Mouse (Mus musculus): ENCODE results near the gene Aarsd1. TPM values are rescaled to one million over a fixed set of nuclear protein-coding genes. Genes with fewer than 3 reads are reported as not detected.

Gene Aarsd1
- 49.2 and 49.6 TPM in 2 replicates for polyA plus RNA-seq (2012; rRNA removed)

DNA sequence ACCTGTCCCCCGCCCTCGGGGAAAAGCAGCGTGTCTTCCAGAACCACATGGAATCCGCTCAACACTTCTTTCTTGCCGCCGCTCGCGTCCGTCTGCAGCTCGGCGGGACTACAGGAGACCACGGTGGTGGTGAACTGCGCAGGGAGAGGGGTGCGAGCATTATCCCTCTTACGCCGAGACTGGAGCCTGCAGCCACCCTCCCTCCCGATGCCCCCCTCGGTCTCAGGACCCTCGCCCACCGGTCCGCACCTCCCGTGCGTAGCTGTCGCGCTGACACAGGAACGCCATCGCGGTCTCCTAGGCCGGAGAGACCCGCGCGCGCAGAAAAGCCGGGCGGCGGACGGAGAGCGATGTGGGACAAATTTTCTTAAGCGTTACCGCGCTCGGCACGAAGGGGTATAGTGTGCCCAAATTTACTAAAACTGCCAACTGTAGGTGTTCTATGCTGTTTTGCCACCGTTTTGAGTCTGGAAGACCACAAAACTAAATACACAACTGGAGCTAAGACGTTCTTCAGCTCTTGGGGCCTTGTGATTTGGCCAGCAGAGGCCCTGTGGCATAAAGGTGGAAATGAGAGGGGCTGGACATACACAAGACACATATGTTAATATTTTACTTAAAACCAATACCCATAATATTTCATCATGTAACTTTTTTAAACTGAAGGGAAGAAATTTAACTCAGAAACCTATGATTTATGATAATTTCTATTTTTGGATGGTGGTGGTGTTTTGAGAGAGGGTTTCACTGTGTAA lies at the start of gene Aarsd1:
Gene Aarsd1, minus strand, starts transcription at position 515 of the 755 bp plus-strand sequence.

DNA sequence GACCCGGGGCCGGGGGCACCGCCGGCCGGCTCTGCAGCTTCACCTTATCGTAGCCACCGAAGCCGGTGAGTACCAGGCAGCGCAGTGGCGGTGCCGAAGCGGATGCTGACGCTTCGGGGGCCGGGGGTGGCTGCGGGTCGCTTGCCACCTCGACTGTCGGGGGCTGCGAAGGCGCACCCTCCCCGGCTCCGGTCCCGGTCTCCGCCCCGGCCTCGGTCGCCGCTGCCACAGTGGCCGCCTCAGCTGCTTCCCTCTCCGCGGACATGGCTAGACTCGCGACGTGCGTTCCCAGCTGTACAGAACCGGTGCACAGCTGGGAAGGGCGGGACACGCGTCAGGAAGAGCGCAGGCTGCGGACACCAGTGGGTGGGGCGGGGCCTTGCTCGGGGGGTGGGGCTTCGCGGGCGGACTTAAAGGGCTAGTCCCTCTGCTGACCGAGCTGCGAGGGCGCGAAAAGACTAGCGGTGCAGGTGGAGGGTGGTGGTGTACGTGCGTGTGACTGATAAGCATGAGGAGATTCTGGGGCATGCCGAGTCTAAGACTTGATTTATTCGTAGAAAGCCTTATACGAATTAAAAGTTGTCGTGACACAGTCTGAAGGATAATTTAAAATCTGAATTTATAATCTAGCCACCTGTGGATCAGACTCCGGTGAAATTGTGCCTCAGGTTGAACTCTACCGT lies 48.6 kb upstream of the Aarsd1 start, which contains the start of gene Vat1:
Gene Vat1, minus strand, starts transcription at position 362 of the 683 bp plus-strand sequence.

DNA sequence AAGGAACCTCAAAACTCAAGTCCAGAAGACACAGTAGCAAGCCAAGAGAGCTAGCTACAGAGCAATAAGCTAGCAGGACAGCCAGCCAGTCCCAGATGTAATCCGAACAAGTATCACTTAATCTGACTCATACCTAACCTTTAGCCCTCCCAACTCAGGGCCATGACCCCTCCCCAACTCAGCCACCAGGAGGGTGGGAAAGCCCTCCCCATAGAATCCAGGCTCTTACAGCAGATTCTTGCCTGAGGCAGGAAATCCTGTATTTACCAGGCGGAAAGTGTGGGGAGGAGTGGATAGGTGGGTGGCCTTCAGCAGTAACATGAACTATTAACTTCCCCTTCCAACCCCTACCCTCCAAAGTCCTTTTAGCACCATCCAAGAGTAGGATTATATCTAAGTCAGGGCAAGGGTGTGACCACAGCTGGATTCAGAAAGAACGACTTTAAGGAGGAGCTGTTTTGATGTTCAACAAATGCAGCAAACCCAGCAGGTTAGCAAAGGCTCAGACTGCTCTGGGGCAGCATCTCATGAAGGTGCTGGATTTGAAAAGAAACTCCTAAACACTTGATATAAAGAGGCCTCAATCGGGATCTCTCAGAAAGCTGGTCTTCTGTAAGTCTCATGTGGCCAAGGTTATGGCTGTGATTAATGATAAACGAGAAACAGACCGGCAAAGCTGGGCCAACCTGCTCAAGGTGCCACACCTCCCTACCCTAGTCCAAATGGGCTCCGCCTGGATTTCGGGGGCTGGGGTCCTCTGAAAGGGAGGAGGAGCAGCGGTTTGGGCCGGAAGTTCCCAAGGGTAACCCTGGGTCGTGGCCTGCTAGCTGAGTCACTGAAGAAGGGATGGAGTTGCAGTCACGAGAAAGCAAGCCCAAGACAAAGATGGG lies 47.0 kb upstream of the Aarsd1 start, which contains the start of gene Rnd2:
Gene Rnd2, plus strand, starts transcription at position 789 of the 890 bp plus-strand sequence.

DNA sequence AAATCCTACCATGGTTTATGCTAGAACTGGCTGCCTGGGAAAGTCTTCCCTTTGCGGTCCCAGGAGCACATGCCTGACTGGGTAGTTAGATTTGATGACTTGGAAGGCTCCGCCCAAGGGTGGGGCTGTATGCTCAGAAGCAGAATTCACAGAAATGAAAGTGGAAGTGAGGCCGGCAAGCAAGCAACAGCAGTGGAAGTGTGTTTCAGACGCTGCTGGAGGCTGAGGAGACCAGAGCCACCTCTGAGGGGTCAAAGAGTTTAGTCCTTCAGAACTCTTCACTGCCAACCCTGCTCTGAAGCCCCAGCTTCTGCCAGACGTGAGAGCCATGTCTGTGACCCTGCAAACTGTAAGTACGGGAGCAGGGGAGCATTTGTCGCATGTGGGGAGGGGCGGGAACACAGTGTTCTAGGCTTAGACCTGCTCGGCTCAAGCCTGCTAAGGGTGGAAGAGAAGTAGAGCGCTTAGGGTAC lies 30.9 kb upstream of the Aarsd1 start, which contains the start of gene Ifi35:
Gene Ifi35, plus strand, starts transcription at position 134 of the 473 bp plus-strand sequence.

DNA sequence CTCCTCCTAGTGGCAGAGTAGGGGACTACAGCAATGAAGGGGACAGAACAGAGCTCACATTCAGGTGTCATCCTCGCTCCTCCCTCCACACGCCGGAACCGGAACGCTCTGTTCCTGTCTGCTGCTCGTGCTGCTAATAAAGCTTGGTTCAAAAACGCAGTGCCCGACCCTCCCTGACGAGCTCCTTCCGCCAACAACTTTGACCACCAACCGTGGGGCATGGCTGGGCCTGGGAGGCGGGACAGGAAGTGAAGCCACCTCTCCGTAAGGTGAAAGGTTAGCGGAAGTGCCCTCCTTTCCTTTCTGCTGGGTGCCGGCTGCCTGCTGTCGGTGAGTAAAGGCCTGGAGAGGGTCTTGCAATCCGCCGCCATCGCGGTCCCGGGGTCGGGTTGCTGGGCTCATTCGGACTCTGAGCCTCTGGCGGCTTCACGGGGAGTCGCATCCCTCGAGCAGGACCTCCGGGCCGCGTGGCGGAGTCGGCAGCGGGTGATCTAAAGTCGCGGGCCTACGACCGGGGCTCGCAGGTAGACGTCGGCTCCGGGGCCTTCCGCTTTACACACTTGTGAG lies 24.8 kb upstream of the Aarsd1 start, which contains the start of gene Rpl27:
Gene Rpl27, plus strand, starts transcription at position 172 of the 567 bp plus-strand sequence.

GRCm38 (mm10) chr11:101424925-101425813 lies 7.8 kb upstream of the Aarsd1 start, which contains the start of the genes Rundc1 and Ptges3l:
Gene Rundc1 (plus strand): TSS chr11:101425085.
Gene Ptges3l (minus strand): TSS chr11:101425333.

DNA sequence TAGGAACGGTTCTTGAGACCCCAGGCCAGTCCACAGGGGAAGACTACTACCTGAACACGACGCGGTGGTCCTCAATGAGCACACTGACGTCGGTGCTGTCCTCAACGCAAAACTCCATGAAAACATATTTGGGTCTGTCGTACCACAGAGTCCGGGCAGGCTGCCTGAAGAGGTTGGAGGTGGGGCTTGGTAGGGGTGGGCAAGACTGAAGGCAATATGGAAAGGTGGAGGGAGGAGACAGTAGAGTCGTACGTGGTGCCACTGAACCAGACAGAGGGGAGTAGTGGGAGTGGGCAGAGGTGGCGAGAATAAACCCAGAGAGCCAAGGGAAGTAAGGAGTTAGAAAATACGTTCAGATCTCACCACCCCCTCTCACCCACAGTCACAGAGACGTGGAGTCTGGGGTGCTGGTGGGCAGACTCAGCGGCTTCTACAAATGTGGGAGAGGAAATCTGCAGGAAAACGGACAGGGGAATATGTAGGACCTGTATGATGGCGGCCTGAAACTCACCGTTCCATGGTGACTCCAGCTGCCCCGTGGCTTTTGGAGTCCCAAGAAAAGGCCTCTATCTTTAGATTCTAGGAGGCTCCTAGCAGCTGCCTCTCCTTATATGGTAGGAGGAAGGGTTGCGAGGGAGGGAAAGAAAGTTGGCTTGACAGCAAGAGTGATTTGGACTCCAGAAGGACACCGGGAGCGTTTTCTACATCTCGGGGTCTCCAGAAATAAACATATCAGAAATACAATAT lies 6.9 kb upstream of the Aarsd1 start, which contains the start of gene Gm27029:
Gene Gm27029, minus strand, starts transcription at position 692 of the 747 bp plus-strand sequence.

GRCm38 (mm10) chr11:101367326-101367935 lies 50.0 kb downstream of the Aarsd1 start, which contains the start of gene G6pc:
Gene G6pc (plus strand): TSS chr11:101367561.

Other genes with a start within 250 kb of the Aarsd1 start
- 7.4 and 9.2 TPM in 2 replicates for gene Cntnap1, start 247.1 kb downstream of the Aarsd1 start, polyA plus RNA-seq (2012; rRNA removed)
- 6.5 and 7.9 TPM in 2 replicates for gene Plekhh3, start 246.3 kb downstream of the Aarsd1 start, polyA plus RNA-seq (2012; rRNA removed)
- gene Ccr10, start 242.2 kb downstream of the Aarsd1 start, polyA plus RNA-seq (2012; rRNA removed) = 0.21 and 0.28 TPM in 2 replicates
- gene Ezh1, start 191.2 kb downstream of the Aarsd1 start, polyA plus RNA-seq (2012; rRNA removed) = 37.9 and 39.6 TPM in 2 replicates
- gene Ramp2, start 171.6 kb downstream of the Aarsd1 start, polyA plus RNA-seq (2012; rRNA removed) = 79.4 and 81.7 TPM in 2 replicates
- 56.9 and 58.5 TPM in 2 replicates for gene Vps25, start 163.9 kb downstream of the Aarsd1 start, polyA plus RNA-seq (2012; rRNA removed)
- 4.4 and 5.4 TPM in 2 replicates for gene Wnk4, start 157.0 kb downstream of the Aarsd1 start, polyA plus RNA-seq (2012; rRNA removed)
- gene Cntd1, start 138.6 kb downstream of the Aarsd1 start, polyA plus RNA-seq (2012; rRNA removed) = 0.66 and 0.69 TPM in 2 replicates
- 165 and 213 TPM in 2 replicates for gene Coa3, start 138.5 kb downstream of the Aarsd1 start, polyA plus RNA-seq (2012; rRNA removed)
- gene Becn1, start 115.3 kb downstream of the Aarsd1 start, polyA plus RNA-seq (2012; rRNA removed) = 115 and 124 TPM in 2 replicates
- 103 and 105 TPM in 2 replicates for gene Psme3, start 101.4 kb downstream of the Aarsd1 start, polyA plus RNA-seq (2012; rRNA removed)
- 7.0 and 7.4 TPM in 2 replicates for gene Aoc2, start 92.6 kb downstream of the Aarsd1 start, polyA plus RNA-seq (2012; rRNA removed)
- 0.52 and 0.82 TPM in 2 replicates for gene Aoc3, start 87.0 kb downstream of the Aarsd1 start, polyA plus RNA-seq (2012; rRNA removed)
- gene G6pc, start 50.1 kb downstream of the Aarsd1 start, polyA plus RNA-seq (2012; rRNA removed) = 0.03 and 0.05 TPM in 2 replicates
- 4.1 and 4.2 TPM in 2 replicates for gene Gm27029, start 7.2 kb upstream of the Aarsd1 start, polyA plus RNA-seq (2012; rRNA removed)
- 29.8 and 30.1 TPM in 2 replicates for gene Rundc1, start 7.5 kb upstream of the Aarsd1 start, polyA plus RNA-seq (2012; rRNA removed)
- gene Ptges3l, start 7.7 kb upstream of the Aarsd1 start, polyA plus RNA-seq (2012; rRNA removed) = 2.3 and 5.0 TPM in 2 replicates
- gene Rpl27, start 24.7 kb upstream of the Aarsd1 start, polyA plus RNA-seq (2012; rRNA removed) = 841 and 842 TPM in 2 replicates
- 6.2 and 7.4 TPM in 2 replicates for gene Ifi35, start 30.8 kb upstream of the Aarsd1 start, polyA plus RNA-seq (2012; rRNA removed)
- 118 and 125 TPM in 2 replicates for gene Rnd2, start 47.4 kb upstream of the Aarsd1 start, polyA plus RNA-seq (2012; rRNA removed)
- gene Vat1, start 48.6 kb upstream of the Aarsd1 start, polyA plus RNA-seq (2012; rRNA removed) = 162 and 171 TPM in 2 replicates
- 2.2 and 2.7 TPM in 2 replicates for gene Brca1, start 134.3 kb upstream of the Aarsd1 start, polyA plus RNA-seq (2012; rRNA removed)
- 100 and 103 TPM in 2 replicates for gene Nbr1, start 134.5 kb upstream of the Aarsd1 start, polyA plus RNA-seq (2012; rRNA removed)
- gene Tmem106a, start 164.6 kb upstream of the Aarsd1 start, polyA plus RNA-seq (2012; rRNA removed) = 3.3 and 3.5 TPM in 2 replicates
- gene Gm11634, start 181.6 kb upstream of the Aarsd1 start, polyA plus RNA-seq (2012; rRNA removed) = not detected in 2 replicates
- gene Rdm1, start 209.6 kb upstream of the Aarsd1 start, polyA plus RNA-seq (2012; rRNA removed) = 8.6 and 12.8 TPM in 2 replicates
- 27.0 and 36.2 TPM in 2 replicates for gene Arl4d, start 247.9 kb upstream of the Aarsd1 start, polyA plus RNA-seq (2012; rRNA removed)

Measured in central nervous system, embryonic 18 days (tissue).